Mouse (Mus musculus): ENCODE data around the gene Ift81. TPM values are rescaled to one million over a fixed set of nuclear protein-coding genes. Genes with fewer than 3 reads are reported as not detected.

Gene Ift81
- polyA plus RNA-seq, 1 experiment from 2014 or later: 2.3 TPM

GRCm38 (mm10) chr5:122516029-122516730 lies 98.1 kb downstream of the Ift81 start:
- no peak for ATAC-seq (ENCODE audit: insufficient read depth)
- Histone ChIP-seq H3K4me3 (replicated peaks) (no peak overlapping the region), H3K27me3 (peaks cover 29% of the 10 kb centered on the region; the same call in 1 of the 2 replicates), H3K4me2 (no peak overlapping the region), H3K27ac (replicated peaks) (no peak overlapping the region), H3K36me3 (replicated peaks) (no peaks in the 10 kb centered on the region), H3K9me3 (replicated peaks) (no peaks in the 10 kb centered on the region), H3K9ac (no peak overlapping the region), H3K4me1 (replicated peaks) (peaks cover 11% of the 10 kb centered on the region)
- 49% methylated on average over 11 of the region's 11 CpGs for WGBS (ENCODE audit: insufficient replicate concordance)

GRCm38 (mm10) chr5:122514127-122514521 lies 100.2 kb downstream of the Ift81 start:
- Histone ChIP-seq H3K27me3 (peaks cover 31% of the 10 kb centered on the region; the same call in 1 of the 2 replicates), H3K9ac (no peak overlapping the region), H3K9me3 (replicated peaks) (no peaks in the 10 kb centered on the region), H3K27ac (replicated peaks) (no peak overlapping the region), H3K4me1 (replicated peaks) (peaks cover 11% of the 10 kb centered on the region), H3K4me3 (replicated peaks) (no peak overlapping the region), H3K36me3 (replicated peaks) (no peaks in the 10 kb centered on the region), H3K4me2 (peak overlapping the region; percentile 32; the same call in 1 of the 2 replicates)
- WGBS (ENCODE audit: insufficient replicate concordance): 14% methylated on average over 8 of the region's 8 CpGs
- no peak for ATAC-seq (ENCODE audit: insufficient read depth)

- H3K4me2 ChIP-seq: peak overlapping the region; percentile 32; the same call in 1 of the 2 replicates
- H3K9me3 ChIP-seq (replicated peaks): no peaks in the 10 kb centered on the region
- no peak overlapping the region for H3K27ac ChIP-seq (replicated peaks)
- H3K9ac ChIP-seq: no peak overlapping the region
- H3K36me3 ChIP-seq (replicated peaks): no peaks in the 10 kb centered on the region
- WGBS (ENCODE audit: insufficient replicate concordance): 29% methylated on average over 22 of the region's 23 CpGs
- peaks cover 27% of the 10 kb centered on the region; the same call in 1 of the 2 replicates for H3K27me3 ChIP-seq
- ATAC-seq (ENCODE audit: insufficient read depth): no peak
- H3K4me1 ChIP-seq (replicated peaks): peaks cover 11% of the 10 kb centered on the region
- H3K4me3 ChIP-seq (replicated peaks): no peak overlapping the region
These were observed 100.7 kb downstream of the Ift81 start for GRCm38 (mm10) chr5:122513421-122514126.

- no peak for ATAC-seq (ENCODE audit: insufficient read depth)
- Histone ChIP-seq H3K4me1 (replicated peaks) (peaks cover 11% of the 10 kb centered on the region), H3K4me2 (no peak overlapping the region), H3K9ac (no peak overlapping the region), H3K4me3 (replicated peaks) (no peak overlapping the region), H3K27me3 (peaks cover 17% of the 10 kb centered on the region; the same call in 1 of the 2 replicates), H3K9me3 (replicated peaks) (no peaks in the 10 kb centered on the region), H3K27ac (replicated peaks) (no peak overlapping the region), H3K36me3 (replicated peaks) (no peaks in the 10 kb centered on the region)
- WGBS (ENCODE audit: insufficient replicate concordance): 68% methylated on average over 6 of the region's 6 CpGs
These were observed 102.3 kb downstream of the Ift81 start for GRCm38 (mm10) chr5:122512011-122512410.

- no peak overlapping the region for H3K4me3 ChIP-seq (replicated peaks)
- H3K9ac ChIP-seq: no peak overlapping the region
- no peak overlapping the region for H3K27ac ChIP-seq (replicated peaks)
- WGBS (ENCODE audit: insufficient replicate concordance): 31% methylated on average over 9 of the region's 9 CpGs
- no peak overlapping the region for H3K4me2 ChIP-seq
- H3K4me1 ChIP-seq (replicated peaks): peaks cover 11% of the 10 kb centered on the region
- H3K27me3 ChIP-seq: peaks cover 17% of the 10 kb centered on the region; the same call in 1 of the 2 replicates
- no peaks in the 10 kb centered on the region for H3K36me3 ChIP-seq (replicated peaks)
- no peaks in the 10 kb centered on the region for H3K9me3 ChIP-seq (replicated peaks)
- no peak for ATAC-seq (ENCODE audit: insufficient read depth)
These were observed 102.9 kb downstream of the Ift81 start for GRCm38 (mm10) chr5:122511405-122511804.

GRCm38 (mm10) chr5:122510651-122511157 lies 103.6 kb downstream of the Ift81 start:
- Histone ChIP-seq H3K27me3 (peaks cover 17% of the 10 kb centered on the region; the same call in 1 of the 2 replicates), H3K36me3 (replicated peaks) (no peaks in the 10 kb centered on the region), H3K4me1 (replicated peaks) (peaks cover 11% of the 10 kb centered on the region), H3K9ac (no peak overlapping the region), H3K4me3 (replicated peaks) (no peak overlapping the region), H3K4me2 (no peak overlapping the region), H3K27ac (replicated peaks) (no peak overlapping the region), H3K9me3 (replicated peaks) (no peaks in the 10 kb centered on the region)
- ATAC-seq (ENCODE audit: insufficient read depth): no peak
- 61% methylated on average over 17 of the region's 17 CpGs for WGBS (ENCODE audit: insufficient replicate concordance)

- Histone ChIP-seq H3K4me3 (replicated peaks) (no peak overlapping the region), H3K36me3 (replicated peaks) (no peaks in the 10 kb centered on the region), H3K4me1 (replicated peaks) (peaks cover 11% of the 10 kb centered on the region), H3K4me2 (no peak overlapping the region), H3K27me3 (peaks cover 19% of the 10 kb centered on the region), H3K27ac (replicated peaks) (no peak overlapping the region), H3K9me3 (replicated peaks) (no peaks in the 10 kb centered on the region), H3K9ac (no peak overlapping the region)
- no peak for ATAC-seq (ENCODE audit: insufficient read depth)
- 30% methylated on average over 7 of the region's 7 CpGs for whole genome bisulfite sequencing (ENCODE audit: insufficient replicate concordance)
These were observed 104.7 kb downstream of the Ift81 start for GRCm38 (mm10) chr5:122509608-122510007.

GRCm38 (mm10) chr5:122508861-122509306 lies 105.4 kb downstream of the Ift81 start:
- H3K9ac ChIP-seq: no peak overlapping the region
- H3K27me3 ChIP-seq: peaks cover 26% of the 10 kb centered on the region
- H3K4me1 ChIP-seq (replicated peaks): peaks cover 5% of the 10 kb centered on the region
- ATAC-seq (ENCODE audit: insufficient read depth): no peak
- 75% methylated on average over 11 of the region's 11 CpGs for WGBS (ENCODE audit: insufficient replicate concordance)
- no peak overlapping the region for H3K27ac ChIP-seq (replicated peaks)
- no peaks in the 10 kb centered on the region for H3K36me3 ChIP-seq (replicated peaks)
- H3K9me3 ChIP-seq (replicated peaks): no peaks in the 10 kb centered on the region
- H3K4me3 ChIP-seq (replicated peaks): no peak overlapping the region
- no peak overlapping the region for H3K4me2 ChIP-seq

GRCm38 (mm10) chr5:122507396-122507795 lies 106.9 kb downstream of the Ift81 start:
- H3K4me3 ChIP-seq (replicated peaks): no peak overlapping the region
- no peak for ATAC-seq (ENCODE audit: insufficient read depth)
- H3K27me3 ChIP-seq: peaks cover 36% of the 10 kb centered on the region
- peaks cover 10% of the 10 kb centered on the region for H3K4me1 ChIP-seq (replicated peaks)
- no peak overlapping the region for H3K27ac ChIP-seq (replicated peaks)
- H3K4me2 ChIP-seq: no peak overlapping the region
- H3K36me3 ChIP-seq (replicated peaks): no peaks in the 10 kb centered on the region
- H3K9me3 ChIP-seq (replicated peaks): no peaks in the 10 kb centered on the region
- no peak overlapping the region for H3K9ac ChIP-seq

- Histone ChIP-seq H3K4me1 (replicated peaks) (peaks cover 11% of the 10 kb centered on the region), H3K9ac (no peak overlapping the region), H3K27ac (replicated peaks) (no peak overlapping the region), H3K4me2 (no peak overlapping the region), H3K4me3 (replicated peaks) (no peak overlapping the region), H3K36me3 (replicated peaks) (no peaks in the 10 kb centered on the region), H3K27me3 (peaks cover 29% of the 10 kb centered on the region), H3K9me3 (replicated peaks) (no peaks in the 10 kb centered on the region)
- ATAC-seq (ENCODE audit: insufficient read depth): no peak
- WGBS (ENCODE audit: insufficient replicate concordance): 66% methylated on average over 3 of the region's 3 CpGs
These were observed 107.9 kb downstream of the Ift81 start for GRCm38 (mm10) chr5:122506462-122506861.

GRCm38 (mm10) chr5:122505554-122505953 lies 108.8 kb downstream of the Ift81 start:
- Histone ChIP-seq H3K9me3 (replicated peaks) (no peaks in the 10 kb centered on the region), H3K27me3 (peaks cover 27% of the 10 kb centered on the region), H3K27ac (replicated peaks) (no peak overlapping the region), H3K4me2 (no peak overlapping the region), H3K36me3 (replicated peaks) (no peaks in the 10 kb centered on the region), H3K4me3 (replicated peaks) (no peak overlapping the region), H3K9ac (no peak overlapping the region), H3K4me1 (replicated peaks) (peaks cover 11% of the 10 kb centered on the region)
- 71% methylated on average over 5 of the region's 5 CpGs for WGBS (ENCODE audit: insufficient replicate concordance)
- ATAC-seq (ENCODE audit: insufficient read depth): no peak
